Mouse (Mus musculus) kidney, adult 8-10 months (tissue): Measurements from ENCODE around the gene Traf3ip3.

Experiments used
- DNase-seq, 2 experiments: peaks; one replicate each; pipeline ENCODE4 v3.0.0; 2022

The Traf3ip3 gene

GRCm38 (mm10) chr1:193157111-193157492 is 44.4 kb downstream of the Traf3ip3 start:
- peak in 1 of 2 experiments; percentile 32 for DNase-seq

- DNase-seq, result peak; percentile 41 to 67
Measured at GRCm38 (mm10) chr1:193156316-193157110, 45.0 kb downstream of the Traf3ip3 start.

- DNase-seq, result peak in 1 of 2 experiments; percentile 39
Measured at GRCm38 (mm10) chr1:193153561-193153960, 47.9 kb downstream of the Traf3ip3 start.

GRCm38 (mm10) chr1:193152872-193153271 is 48.6 kb downstream of the Traf3ip3 start, which contains the start of gene Irf6:
Irf6 (plus strand) TSS chr1:193153111.
- peak; percentile 90 to 91 for DNase-seq

GRCm38 (mm10) chr1:193151134-193151533 is 50.4 kb downstream of the Traf3ip3 start:
- no peak for DNase-seq

GRCm38 (mm10) chr1:193149231-193149630 is 52.3 kb downstream of the Traf3ip3 start:
- no peak for DNase-seq

GRCm38 (mm10) chr1:193146416-193146815 is 55.1 kb downstream of the Traf3ip3 start:
- no peak for DNase-seq

GRCm38 (mm10) chr1:193145101-193145500 is 56.4 kb downstream of the Traf3ip3 start:
- no peak for DNase-seq

- DNase-seq, result no peak
Measured at GRCm38 (mm10) chr1:193144516-193144915, 57.0 kb downstream of the Traf3ip3 start.

- no peak for DNase-seq
Measured at GRCm38 (mm10) chr1:193142517-193143062, 58.9 kb downstream of the Traf3ip3 start.

- DNase-seq, result no peak
Measured at GRCm38 (mm10) chr1:193141118-193141517, 60.4 kb downstream of the Traf3ip3 start.

- DNase-seq, result no peak
Measured at GRCm38 (mm10) chr1:193138669-193139068, 62.8 kb downstream of the Traf3ip3 start.

- DNase-seq, result no peak
Measured at GRCm38 (mm10) chr1:193138087-193138486, 63.4 kb downstream of the Traf3ip3 start.

- DNase-seq, result peak in 1 of 2 experiments; percentile 22
Measured at GRCm38 (mm10) chr1:193133726-193134125, 67.8 kb downstream of the Traf3ip3 start.

- DNase-seq, result no peak
Measured at GRCm38 (mm10) chr1:193132385-193132784, 69.1 kb downstream of the Traf3ip3 start.

GRCm38 (mm10) chr1:193131311-193131948 is 70.1 kb downstream of the Traf3ip3 start:
- DNase-seq, result no peak

- peak in 1 of 2 experiments; percentile 5 for DNase-seq
Measured at GRCm38 (mm10) chr1:193130839-193131238, 70.7 kb downstream of the Traf3ip3 start.

GRCm38 (mm10) chr1:193130456-193130825 is 71.1 kb downstream of the Traf3ip3 start:
- DNase-seq, result no peak

GRCm38 (mm10) chr1:193129786-193130455 is 71.6 kb downstream of the Traf3ip3 start, which contains the start of gene Diexf:
Diexf (minus strand) TSS chr1:193130272.
- peak; percentile 92 to 97 for DNase-seq

- no peak for DNase-seq
Measured at GRCm38 (mm10) chr1:193129321-193129720, 72.2 kb downstream of the Traf3ip3 start.

- DNase-seq, result no peak
Measured at GRCm38 (mm10) chr1:193128055-193128454, 73.4 kb downstream of the Traf3ip3 start.

GRCm38 (mm10) chr1:193125835-193126234 is 75.7 kb downstream of the Traf3ip3 start:
- no peak for DNase-seq
